Mouse (Mus musculus) brain, embryonic 18.5 days (tissue): ENCODE data around the gene Natd1.

Experiments used
- DNase-seq: peaks from one replicate; pipeline ENCODE4 v3.0.0-alpha.2; 2012; ENCODE audit warnings: low read depth, low spot score

Gene Natd1

GRCm38 (mm10) chr11:60931869-60932481, 17.4 kb upstream of the Natd1 start, which contains the start of gene Map2k3:
Gene Map2k3, plus strand, starts transcription at chr11:60932033.
- peak; percentile 84 for DNase-seq

GRCm38 (mm10) chr11:60931282-60931868, 16.8 kb upstream of the Natd1 start:
- DNase-seq = no peak

- DNase-seq = no peak
Measured at GRCm38 (mm10) chr11:60930724-60931281, 16.3 kb upstream of the Natd1 start.

- peak; percentile 73 for DNase-seq
Measured at GRCm38 (mm10) chr11:60927264-60927663, 12.7 kb upstream of the Natd1 start.

GRCm38 (mm10) chr11:60924981-60925380, 10.4 kb upstream of the Natd1 start:
- DNase-seq = no peak

- DNase-seq = no peak
Measured at GRCm38 (mm10) chr11:60924498-60924897, 9.9 kb upstream of the Natd1 start.

- no peak for DNase-seq
Measured at GRCm38 (mm10) chr11:60922964-60923363, 8.4 kb upstream of the Natd1 start.

- no peak for DNase-seq
Measured at GRCm38 (mm10) chr11:60922195-60922594, 7.6 kb upstream of the Natd1 start.

GRCm38 (mm10) chr11:60920021-60920420, 5.5 kb upstream of the Natd1 start:
- peak; percentile 18 for DNase-seq

- no peak for DNase-seq
Measured at GRCm38 (mm10) chr11:60915201-60915600, 651 bp upstream of the Natd1 start.

GRCm38 (mm10) chr11:60913301-60914196, 1.0 kb downstream of the Natd1 start:
- DNase-seq = peak; percentile 80

GRCm38 (mm10) chr11:60912525-60912973, 2.0 kb downstream of the Natd1 start:
- no peak for DNase-seq

- no peak for DNase-seq
Measured at GRCm38 (mm10) chr11:60909626-60910025, 4.9 kb downstream of the Natd1 start.

- no peak for DNase-seq
Measured at GRCm38 (mm10) chr11:60908073-60908472, 6.5 kb downstream of the Natd1 start.

GRCm38 (mm10) chr11:60906449-60906848, 8.1 kb downstream of the Natd1 start:
- no peak for DNase-seq

- no peak for DNase-seq
Measured at GRCm38 (mm10) chr11:60905407-60906120, 9.0 kb downstream of the Natd1 start.

GRCm38 (mm10) chr11:60903661-60904061, 10.9 kb downstream of the Natd1 start:
- no peak for DNase-seq

- no peak for DNase-seq
Measured at GRCm38 (mm10) chr11:60902486-60902885, 12.1 kb downstream of the Natd1 start.

- no peak for DNase-seq
Measured at GRCm38 (mm10) chr11:60902001-60902400, 12.5 kb downstream of the Natd1 start.

GRCm38 (mm10) chr11:60895915-60896314, 18.6 kb downstream of the Natd1 start:
- no peak for DNase-seq

GRCm38 (mm10) chr11:60890744-60891143, 23.8 kb downstream of the Natd1 start:
- DNase-seq = no peak
